ENCODE assay signal across 8 mouse cellular contexts in genomic region chr13:46268815-46269445, GRCm38 (mm10). TPM values are rescaled to one million over a fixed set of nuclear protein-coding genes. Genes with fewer than 3 reads are reported as not detected.
A peak's percentile ranks its signal among the peaks of the same experiment; 100 is the strongest.
DNase-seq lines count a peak whose midpoint lies in the region; ATAC-seq lines count a peak whose summit lies in the region.

No protein-coding gene starts in this region.

- WGBS in limb, embryonic 11.5 days = 62% methylated on average over 7 of the region's 7 CpGs
- WGBS in limb, embryonic 10.5 days = 58% methylated on average over 7 of the region's 7 CpGs
- 43% methylated on average over 7 of the region's 7 CpGs for WGBS in hindbrain, embryonic 11.5 days
- WGBS in midbrain, embryonic 13.5 days = 18% methylated on average over 7 of the region's 7 CpGs

- DNase-seq in limb, embryonic 11.5 days (ENCODE audit: low spot score) = peak; percentile 26
- no peak for DNase-seq in limb, embryonic 10.5 days (ENCODE audit: low spot score)
- peak; percentile 5 to 24 for DNase-seq in cerebellum, postnatal 36 days
- peak; percentile 61 for DNase-seq in hindbrain, embryonic 11.5 days (ENCODE audit: low spot score)
- DNase-seq in left cerebral cortex, adult 18-20 months (ENCODE audit: low spot score in 2 of 2) = peak; percentile 40 to 53
- DNase-seq in urinary bladder, postnatal 36 days (ENCODE audit: low spot score in 2 of 2) = peak; percentile 50 to 69
- no peak for DNase-seq in thymus, postnatal 10 days (ENCODE audit: low spot score in 2 of 2)

- H3K4me1 ChIP-seq in limb, embryonic 11.5 days (ENCODE audit: control insufficient read depth, insufficient read depth, low read length) = peaks cover 5% of the 10 kb centered on the region; the same call in 1 of the 2 replicates
- H3K4me1 ChIP-seq in limb, embryonic 10.5 days = peaks cover 22% of the 10 kb centered on the region
- peaks cover 4% of the 10 kb centered on the region for H3K4me1 ChIP-seq in hindbrain, embryonic 11.5 days (replicated peaks; ENCODE audit: control insufficient read depth, insufficient read depth, low read length)
- peaks cover 29% of the 10 kb centered on the region for H3K4me1 ChIP-seq in midbrain, embryonic 13.5 days (replicated peaks)

- H3K27me3 ChIP-seq in limb, embryonic 11.5 days (ENCODE audit: control insufficient read depth, insufficient read depth, low read length) = no peaks in the 10 kb centered on the region
- no peaks in the 10 kb centered on the region for H3K27me3 ChIP-seq in limb, embryonic 10.5 days (ENCODE audit: low read depth, poor library complexity, severe bottlenecking)
- H3K27me3 ChIP-seq in hindbrain, embryonic 11.5 days (ENCODE audit: control insufficient read depth, insufficient read depth, low read length) = no peaks in the 10 kb centered on the region
- no peaks in the 10 kb centered on the region for H3K27me3 ChIP-seq in midbrain, embryonic 13.5 days

- H3K4me2 ChIP-seq in limb, embryonic 11.5 days (ENCODE audit: low read depth, severe bottlenecking) = no peak overlapping the region
- no peak overlapping the region for H3K4me2 ChIP-seq in hindbrain, embryonic 11.5 days (replicated peaks; ENCODE audit: low read depth, low read length)
- H3K4me2 ChIP-seq in midbrain, embryonic 13.5 days (replicated peaks) = no peak overlapping the region; the same call in 1 of the 2 replicates

- no peak for ATAC-seq in limb, embryonic 11.5 days (ENCODE audit: insufficient number of reproducible peaks, low FRiP score, low TSS enrichment, low read depth)
- no peak for ATAC-seq in hindbrain, embryonic 11.5 days (ENCODE audit: low FRiP score)
- peak; percentile 55 for ATAC-seq in midbrain, embryonic 13.5 days

- no peak overlapping the region for H3K4me3 ChIP-seq in limb, embryonic 11.5 days (ENCODE audit: low read depth, low read length)
- H3K4me3 ChIP-seq in limb, embryonic 10.5 days = no peak overlapping the region
- H3K4me3 ChIP-seq in hindbrain, embryonic 11.5 days (ENCODE audit: low read depth, low read length) = no peak overlapping the region
- H3K4me3 ChIP-seq in midbrain, embryonic 13.5 days (replicated peaks) = no peak overlapping the region

- H3K9me3 ChIP-seq in limb, embryonic 11.5 days (ENCODE audit: control insufficient read depth, low read length) = no peaks in the 10 kb centered on the region
- no peaks in the 10 kb centered on the region for H3K9me3 ChIP-seq in limb, embryonic 10.5 days (replicated peaks)
- no peaks in the 10 kb centered on the region for H3K9me3 ChIP-seq in hindbrain, embryonic 11.5 days (ENCODE audit: control insufficient read depth, low read length)
- no peaks in the 10 kb centered on the region for H3K9me3 ChIP-seq in midbrain, embryonic 13.5 days

- no peak overlapping the region for H3K27ac ChIP-seq in limb, embryonic 11.5 days (replicated peaks; ENCODE audit: low read depth, low read length)
- no peak overlapping the region; the same call in 1 of the 2 replicates for H3K27ac ChIP-seq in limb, embryonic 10.5 days
- H3K27ac ChIP-seq in hindbrain, embryonic 11.5 days (ENCODE audit: low read depth, low read length) = no peak overlapping the region
- H3K27ac ChIP-seq in midbrain, embryonic 13.5 days = 0 out of 2 replicates have a peak overlapping the region, but pooled peaks have one; percentile 4

- H3K9ac ChIP-seq in limb, embryonic 11.5 days (ENCODE audit: low read length) = no peak overlapping the region
- H3K9ac ChIP-seq in hindbrain, embryonic 11.5 days (ENCODE audit: low read depth, low read length) = no peak overlapping the region
- no peak overlapping the region for H3K9ac ChIP-seq in midbrain, embryonic 13.5 days (replicated peaks)

- H3K36me3 ChIP-seq in limb, embryonic 11.5 days (ENCODE audit: control insufficient read depth, insufficient read depth, low read length) = no peaks in the 10 kb centered on the region
- H3K36me3 ChIP-seq in limb, embryonic 10.5 days = no peaks in the 10 kb centered on the region
- no peaks in the 10 kb centered on the region for H3K36me3 ChIP-seq in hindbrain, embryonic 11.5 days (ENCODE audit: control insufficient read depth, insufficient read depth, low read length)
- H3K36me3 ChIP-seq in midbrain, embryonic 13.5 days = no peaks in the 10 kb centered on the region

RNA-seq across cellular contexts. Expression of gene Stmnd1, which starts 4.6 kb away (rescaled TPM):
- not detected in 2 replicates for polyA plus RNA-seq in limb, embryonic 11.5 days (2014; fragmentation: Nextera tagmentation; extraction: Ambion mirVana)
- polyA plus RNA-seq in limb, embryonic 10.5 days (2016; fragmentation: Nextera tagmentation; extraction: Ambion mirVana) = not detected in 2 replicates
- 0.14 TPM in 1 of 2 replicates, not detected in the other for polyA plus RNA-seq in hindbrain, embryonic 11.5 days (2014; fragmentation: Nextera tagmentation; extraction: Ambion mirVana)
- not detected for total RNA-seq in left cerebral cortex, adult 18-20 months (2021)
- not detected in 2 replicates for polyA plus RNA-seq in midbrain, embryonic 13.5 days (2015; fragmentation: Nextera tagmentation; extraction: Ambion mirVana)

Comparison
In these comparisons a context has a peak if more than half of its experiments do, and no peak if none do; other contexts are left out.
1. DNase-seq: peak in limb, embryonic 11.5 days (single experiment), cerebellum, postnatal 36 days (2 of 2), hindbrain, embryonic 11.5 days (single experiment), left cerebral cortex, adult 18-20 months (2 of 2) and urinary bladder, postnatal 36 days (2 of 2); none in limb, embryonic 10.5 days (single experiment) and thymus, postnatal 10 days (0 of 2).